Mouse (Mus musculus) ES-E14 (cell line): ENCODE results near the gene Slc30a1. TPM values are rescaled to one million over a fixed set of nuclear protein-coding genes. Genes with fewer than 3 reads are reported as not detected.

Experiments used
- DNase-seq: peaks from one replicate; pipeline ENCODE4 v3.0.0-alpha.2; 2013; ENCODE audit warnings: low read depth, low spot score
- H3K27ac ChIP-seq: 2 replicates; pipeline ENCODE4 v1.5.1; 2012; ENCODE audit warnings: low read depth, mild to moderate bottlenecking, low read length, moderate library complexity, mixed read lengths; ENCODE audit not compliant: poor library complexity, insufficient read depth, severe bottlenecking
- H3K36me3 ChIP-seq: 2 replicates; pipeline ENCODE4 v1.6.1; 2012; ENCODE audit warnings: mild to moderate bottlenecking, low read length, moderate library complexity, mixed read lengths; ENCODE audit not compliant: control insufficient read depth, poor library complexity, insufficient read depth, severe bottlenecking
- H3K4me1 ChIP-seq, 2 experiments: fragments of 150-350 bp in 1 of 2; sonication (generic) in 1 of 2; 2 replicates each; pipeline ENCODE4 v1.6.1; 2012; ENCODE audit warnings: low read length in 2 of 2, mild to moderate bottlenecking in 1 of 2, mixed read lengths in 1 of 2; ENCODE audit not compliant: control insufficient read depth in 2 of 2, insufficient read depth in 2 of 2, poor library complexity in 1 of 2
- H3K4me3 ChIP-seq, 2 experiments: fragments of 150-350 bp in 1 of 2; sonication (generic) in 1 of 2; 2 replicates each; pipeline ENCODE4 v1.5.1; 2012; ENCODE audit warnings: low read length in 2 of 2, low read depth in 1 of 2, mild to moderate bottlenecking in 1 of 2, mixed read lengths in 1 of 2; ENCODE audit not compliant: insufficient read depth in 1 of 2, poor library complexity in 1 of 2, severe bottlenecking in 1 of 2
- H3K9ac ChIP-seq: 2 replicates; pipeline ENCODE4 v1.6.1; 2012; ENCODE audit warnings: low read depth, mild to moderate bottlenecking, low read length, mixed read lengths; ENCODE audit not compliant: poor library complexity, insufficient read depth, severe bottlenecking
- H3K9me3 ChIP-seq: fragments of 150-350 bp; sonication (generic); 2 replicates; pipeline ENCODE4 v1.6.1; 2012; ENCODE audit warnings: low read depth, mild to moderate bottlenecking, low read length; ENCODE audit not compliant: control insufficient read depth, insufficient read depth
- CHD2 ChIP-seq: IDR thresholded peaks from 2 replicates; pipeline ENCODE4 v1.6.1; 2014; ENCODE audit warnings: mild to moderate bottlenecking, low read depth, low read length, inconsistent platforms
- HCFC1 ChIP-seq: IDR thresholded peaks from 2 replicates; pipeline ENCODE4 v1.6.1; 2012; ENCODE audit warnings: low read length, inconsistent platforms, borderline replicate concordance; ENCODE audit not compliant: insufficient read depth
- MAFK ChIP-seq: IDR thresholded peaks from 2 replicates; pipeline ENCODE4 v1.6.1; 2014; ENCODE audit warnings: mild to moderate bottlenecking, low read depth, low read length, inconsistent platforms; ENCODE audit not compliant: insufficient read depth
- ZC3H11A ChIP-seq: IDR thresholded peaks from 2 replicates; pipeline ENCODE4 v1.6.1; 2012; ENCODE audit warnings: low read depth, mild to moderate bottlenecking, inconsistent platforms, low read length, borderline replicate concordance
- ZNF384 ChIP-seq: IDR thresholded peaks from 2 replicates; pipeline ENCODE4 v1.6.1; 2012; ENCODE audit warnings: low read depth, low read length, inconsistent platforms
- in situ Hi-C, 2 experiments: fragments of 600-800 bp; cut with MboI; formaldehyde crosslinking; loops; one replicate each; pipeline ENCODE4 v1.15.1; 2025; ENCODE audit warnings: low sequenced_read_pairs in 2 of 2, inconsistent platforms in 1 of 2; ENCODE audit not compliant: unreplicated experiment in 2 of 2
- total RNA-seq: library from RNA; depleted of rRNA; stranded (reverse); fragments of 300-350 nt; gene quantifications from 2 replicates; pipeline ENCODE4 v1.2.3, GENCODE M21; 2012

Slc30a1 gene
- total RNA-seq, 1 experiment: 27.2 TPM

DNA sequence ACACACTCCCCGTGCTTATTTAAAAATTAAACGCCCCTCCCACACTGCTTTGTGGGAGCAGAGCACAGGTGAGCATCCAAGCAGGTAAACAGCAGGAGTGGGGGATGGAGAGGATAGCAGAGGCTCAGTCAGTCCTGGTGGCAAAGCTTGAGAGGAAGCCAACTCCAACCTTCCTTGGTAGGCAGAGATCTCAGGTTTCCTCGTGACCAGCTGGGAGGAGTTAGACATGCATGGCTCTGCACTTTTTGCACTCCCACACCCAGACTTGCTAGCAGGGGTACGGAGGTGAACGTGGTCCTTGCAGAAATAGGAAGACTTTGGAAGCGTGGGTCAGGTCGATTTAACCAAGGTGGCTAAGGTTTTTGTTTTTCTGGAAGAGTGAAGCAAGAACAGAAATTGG is 21.8 kb downstream of the Slc30a1 start:
- TF ChIP-seq ZC3H11A: no peak
- Histone ChIP-seq H3K36me3 (no peaks in the 10 kb centered on the region), H3K4me1 (peaks cover 5 to 28% of the 10 kb centered on the region in 2 experiments; a peak in 3 of 4 replicates), H3K9me3 (no peaks in the 10 kb centered on the region), H3K4me3 (peak overlapping the region in 1 of 2 experiments; percentile 37; a peak in 1 of 4 replicates), H3K9ac (peak overlapping the region; percentile 46; the same call in 1 of the 2 replicates), H3K27ac (no peak overlapping the region; the same call in 1 of the 2 replicates)
- no peak for DNase-seq
- in situ Hi-C loops: no loop called here

DNA sequence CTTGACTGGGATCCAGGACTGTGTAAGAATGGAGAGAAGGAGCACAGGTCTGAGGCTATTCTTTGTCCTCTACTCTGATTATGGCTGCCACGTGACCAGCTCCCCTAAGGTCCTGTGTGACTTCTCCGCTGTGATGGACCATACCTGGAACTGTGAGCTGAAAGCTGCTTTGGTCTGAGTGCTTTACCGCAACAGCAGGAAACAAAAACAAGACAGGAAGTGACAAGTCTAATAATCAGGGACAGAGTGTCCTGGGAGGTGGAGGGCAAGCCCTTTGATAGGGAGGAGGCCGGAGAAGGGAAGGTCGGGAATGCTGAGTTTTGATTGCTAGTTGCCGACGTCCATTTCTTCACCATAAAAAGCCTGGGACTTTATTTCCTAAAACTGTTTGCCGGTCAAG is 22.5 kb downstream of the Slc30a1 start:
- H3K9me3 ChIP-seq: no peaks in the 10 kb centered on the region
- H3K4me3 ChIP-seq: peak overlapping the region in 1 of 2 experiments; percentile 37; a peak in 1 of 4 replicates
- DNase-seq: no peak
- no peaks in the 10 kb centered on the region for H3K36me3 ChIP-seq
- in situ Hi-C loops: no loop called here
- peaks cover 5 to 28% of the 10 kb centered on the region in 2 experiments; a peak in 3 of 4 replicates for H3K4me1 ChIP-seq
- TF ChIP-seq MAFK: no peak
- peak overlapping the region; percentile 7; the same call in 1 of the 2 replicates for H3K27ac ChIP-seq
- peak overlapping the region; percentile 79; the same call in 1 of the 2 replicates for H3K9ac ChIP-seq

DNA sequence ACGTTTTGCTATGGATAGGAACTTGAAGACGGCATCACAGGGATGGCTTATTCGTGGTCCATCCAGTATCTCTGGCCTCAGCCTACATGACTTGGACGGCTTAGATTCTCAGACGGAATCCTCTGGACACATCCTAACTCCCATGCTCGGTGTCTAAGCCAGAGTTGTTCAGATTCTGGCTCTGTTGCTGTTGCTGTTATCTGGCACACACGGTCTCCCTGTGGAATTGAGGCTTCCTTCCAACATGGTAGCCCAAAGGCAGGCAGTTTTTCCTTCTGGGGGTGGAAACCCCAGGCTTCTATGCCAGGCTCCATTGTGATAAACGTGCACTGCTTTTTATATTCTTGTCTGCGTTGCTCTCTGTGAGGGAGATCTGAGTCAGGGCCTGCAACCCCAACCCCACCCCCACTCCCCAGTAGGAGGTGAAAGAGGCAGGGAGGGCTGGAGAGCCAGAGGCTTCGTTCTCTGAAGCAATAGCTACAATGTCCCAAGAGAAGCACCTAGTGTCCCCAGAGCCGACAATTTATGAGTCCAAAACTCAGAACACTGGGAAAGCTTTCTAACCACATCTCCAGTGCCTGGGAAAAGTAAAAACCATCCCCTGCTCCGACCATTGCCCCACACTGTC is 23.4 kb downstream of the Slc30a1 start:
- TF ChIP-seq MAFK (no peak), HCFC1 (no peak), ZNF384 (no peak), ZC3H11A (no peak), CHD2 (no peak)

DNA sequence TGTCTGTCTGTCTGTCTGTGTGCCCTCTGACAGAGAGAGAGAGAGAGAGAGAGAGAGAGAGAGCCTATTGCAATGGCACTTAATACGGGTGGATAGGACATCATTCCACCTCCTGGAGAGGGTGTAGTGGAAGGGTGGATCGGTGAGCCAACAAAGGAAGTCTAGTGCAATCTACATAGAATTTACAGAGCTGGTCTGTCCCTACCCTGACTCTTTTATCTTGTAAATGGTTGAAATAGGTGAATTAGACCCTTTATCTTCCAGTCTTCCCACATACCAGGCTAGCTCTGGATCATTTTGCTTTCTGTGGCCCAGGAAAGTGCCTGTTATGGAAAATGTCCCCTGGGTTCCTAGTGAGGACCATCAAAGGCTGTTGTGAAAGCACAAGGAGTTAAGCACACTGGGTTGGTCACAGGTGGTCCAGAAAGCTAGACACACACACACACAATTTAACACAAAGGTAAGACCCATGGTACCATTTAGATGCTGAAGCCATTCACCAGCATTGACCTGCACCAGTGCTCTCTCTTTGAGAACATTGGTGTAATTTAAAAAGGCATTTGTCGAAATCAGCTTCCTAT is 24.0 kb downstream of the Slc30a1 start:
- DNase-seq: peak; percentile 45
- peaks cover 5 to 28% of the 10 kb centered on the region in 2 experiments; a peak in 3 of 4 replicates for H3K4me1 ChIP-seq
- H3K9ac ChIP-seq: peak overlapping the region; percentile 34; the same call in 1 of the 2 replicates
- TF ChIP-seq HCFC1: no peak
- H3K27ac ChIP-seq: peak overlapping the region; percentile 80; the same call in 1 of the 2 replicates
- in situ Hi-C loops: no loop called here
- H3K36me3 ChIP-seq: no peaks in the 10 kb centered on the region
- H3K4me3 ChIP-seq: peak overlapping the region in 1 of 2 experiments; percentile 37; a peak in 1 of 4 replicates
- no peaks in the 10 kb centered on the region for H3K9me3 ChIP-seq

More for the DNA sequence above, 23.4 kb downstream of the Slc30a1 start:
- H3K4me3 ChIP-seq: peak overlapping the region in 1 of 2 experiments; percentile 37; a peak in 1 of 4 replicates
- H3K4me1 ChIP-seq: peaks cover 5 to 28% of the 10 kb centered on the region in 2 experiments; a peak in 3 of 4 replicates
- DNase-seq: no peak
- in situ Hi-C loops: no loop called here
- H3K27ac ChIP-seq: peak overlapping the region; percentile 80; the same call in 1 of the 2 replicates
- H3K36me3 ChIP-seq: no peaks in the 10 kb centered on the region
- peak overlapping the region; percentile 79; the same call in 1 of the 2 replicates for H3K9ac ChIP-seq
- H3K9me3 ChIP-seq: no peaks in the 10 kb centered on the region
